Comparison of ENCODE assay signal across 26 mouse cellular contexts in the genomic region with DNA sequence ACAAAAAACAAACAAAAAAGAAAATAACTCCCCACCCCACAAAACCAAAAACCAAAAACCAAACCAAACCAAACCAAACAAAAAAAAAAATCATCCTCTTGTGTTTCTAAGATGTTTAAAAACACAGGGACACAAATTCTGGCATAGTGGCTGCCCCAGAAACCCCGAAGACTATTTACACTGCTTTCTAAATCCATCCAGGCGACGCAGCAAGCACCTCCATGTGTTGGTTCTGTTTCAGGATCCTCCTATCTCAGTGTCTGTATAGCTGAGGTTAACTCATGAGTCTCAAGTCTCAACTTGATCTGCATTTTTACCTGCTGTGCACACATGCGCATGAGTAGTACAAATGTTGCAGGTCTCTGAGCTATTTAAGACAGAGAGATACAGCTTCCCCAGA. TPM values are rescaled to one million over a fixed set of nuclear protein-coding genes. Genes with fewer than 3 reads are reported as not detected.
"Had no signal": no experiment of that assay in that cellular context is flagged by ENCODE, and none has a peak within 500 bp of the region (broad histone marks: within the 10 kb centered on the region; RNA-seq: fewer than 3 reads in every experiment).

No protein-coding gene starts in this region.

- H3K9me3 ChIP-seq: limb, embryonic 10.5 days; limb, embryonic 12.5 days; limb, embryonic 13.5 days; limb, embryonic 15.5 days; liver, embryonic 12.5 days; liver, embryonic 13.5 days; liver, embryonic 15.5 days; lung, embryonic 15.5 days; megakaryocyte, embryonic 14.5 days; midbrain, embryonic 10.5 days; midbrain, embryonic 12.5 days; midbrain, embryonic 13.5 days; neural tube, embryonic 12.5 days had no signal

- H3K9ac ChIP-seq: limb, embryonic 12.5 days; limb, embryonic 13.5 days; limb, embryonic 15.5 days; liver, embryonic 12.5 days; liver, embryonic 13.5 days; liver, embryonic 14.5 days; liver, embryonic 15.5 days; lung, embryonic 14.5 days; lung, embryonic 15.5 days; midbrain, embryonic 12.5 days; midbrain, embryonic 13.5 days; neural tube, embryonic 12.5 days had no signal

- H3K4me1 ChIP-seq: limb, embryonic 12.5 days had no signal

- H3K27ac ChIP-seq: left cerebral cortex, adult 2 months; limb, embryonic 10.5 days; limb, embryonic 12.5 days; limb, embryonic 13.5 days; limb, embryonic 15.5 days; liver, embryonic 12.5 days; liver, embryonic 13.5 days; liver, embryonic 14.5 days; liver, embryonic 15.5 days; lung, embryonic 15.5 days; macrophage; midbrain, embryonic 10.5 days; midbrain, embryonic 12.5 days; midbrain, embryonic 13.5 days; neural tube, embryonic 12.5 days had no signal

- ATAC-seq: liver, embryonic 12.5 days; lung, postnatal 0 days; midbrain, embryonic 13.5 days; midbrain, embryonic 16.5 days had no signal

- DNase-seq: liver, embryonic 13.5 days; lung, adult 18-20 months; lung, adult 2 months; lung, embryonic 14.5 days; lung, postnatal 14 days; lung, postnatal 36 days had no signal

- H3K36me3 ChIP-seq: limb, embryonic 12.5 days; limb, embryonic 13.5 days; limb, embryonic 15.5 days; liver, embryonic 12.5 days; liver, embryonic 13.5 days; liver, embryonic 15.5 days; lung, embryonic 15.5 days; midbrain, embryonic 12.5 days; midbrain, embryonic 13.5 days; neural tube, embryonic 12.5 days had no signal

- H3K4me3 ChIP-seq: left cerebral cortex, adult 2 months; limb, embryonic 10.5 days; limb, embryonic 12.5 days; limb, embryonic 13.5 days; limb, embryonic 15.5 days; liver, embryonic 12.5 days; liver, embryonic 13.5 days; liver, embryonic 15.5 days; lung, embryonic 15.5 days; megakaryocyte, embryonic 14.5 days; midbrain, embryonic 10.5 days; midbrain, embryonic 12.5 days; midbrain, embryonic 13.5 days; myocyte; neural tube, embryonic 12.5 days had no signal

- H3K4me2 ChIP-seq: limb, embryonic 12.5 days; limb, embryonic 13.5 days; limb, embryonic 15.5 days; liver, embryonic 11.5 days; liver, embryonic 12.5 days; liver, embryonic 13.5 days; liver, embryonic 15.5 days; lung, embryonic 14.5 days; lung, embryonic 15.5 days; midbrain, embryonic 12.5 days; midbrain, embryonic 13.5 days; neural tube, embryonic 12.5 days had no signal

RNA-seq across cellular contexts. Expression of a gene that starts 1.9 kb away (rescaled TPM):
- total RNA-seq: monocyte, adult 5-6 weeks had no signal
- polyA plus RNA-seq: macrophage had no signal
